Mouse (Mus musculus) embryo, embryonic 11 days (tissue): ENCODE results near the gene Arhgef3.

Experiments used
- DNase-seq: peaks from one replicate; pipeline ENCODE4 v3.0.0-alpha.2; 2015

Arhgef3 gene

DNA sequence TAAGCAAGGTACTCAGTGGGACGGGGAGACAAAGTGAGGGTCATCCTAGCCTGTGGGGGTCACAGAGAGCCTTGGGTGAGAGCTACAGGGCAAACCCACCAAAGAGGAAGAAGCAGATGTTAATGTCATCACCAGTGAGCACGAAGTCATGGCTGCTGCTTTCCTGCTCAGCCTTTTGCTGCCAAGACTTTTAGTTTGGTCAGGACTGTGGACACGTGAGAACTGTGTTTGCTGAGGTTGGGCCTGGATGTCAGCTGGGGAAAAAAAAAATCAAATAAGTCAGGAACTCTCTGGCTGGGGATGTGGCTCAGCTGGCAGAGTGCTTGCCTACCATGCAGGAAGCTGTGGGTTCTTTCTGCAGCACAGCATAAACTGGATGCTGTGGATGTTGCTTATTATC lies 213.2 kb downstream of the Arhgef3 start:
- DNase-seq, result no peak

DNA sequence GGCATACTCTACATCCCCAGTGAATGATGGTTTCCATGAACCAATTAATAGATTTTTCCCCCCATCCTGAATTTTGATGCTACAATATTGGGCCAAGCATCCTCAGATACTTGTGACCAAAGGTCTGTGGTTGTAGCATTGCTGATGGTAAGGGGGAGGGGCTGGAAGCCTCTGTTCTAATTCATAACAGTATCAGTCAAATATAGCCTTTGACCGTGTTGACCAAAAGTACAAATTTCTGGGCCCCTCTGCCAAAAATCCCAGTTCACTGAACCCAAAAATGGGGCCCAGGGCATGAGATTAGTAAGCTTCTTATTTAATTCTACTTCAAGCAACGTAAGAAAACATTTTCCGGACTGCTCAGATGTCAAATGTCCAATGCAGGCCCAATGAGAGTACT lies 214.3 kb downstream of the Arhgef3 start:
- no peak for DNase-seq

DNA sequence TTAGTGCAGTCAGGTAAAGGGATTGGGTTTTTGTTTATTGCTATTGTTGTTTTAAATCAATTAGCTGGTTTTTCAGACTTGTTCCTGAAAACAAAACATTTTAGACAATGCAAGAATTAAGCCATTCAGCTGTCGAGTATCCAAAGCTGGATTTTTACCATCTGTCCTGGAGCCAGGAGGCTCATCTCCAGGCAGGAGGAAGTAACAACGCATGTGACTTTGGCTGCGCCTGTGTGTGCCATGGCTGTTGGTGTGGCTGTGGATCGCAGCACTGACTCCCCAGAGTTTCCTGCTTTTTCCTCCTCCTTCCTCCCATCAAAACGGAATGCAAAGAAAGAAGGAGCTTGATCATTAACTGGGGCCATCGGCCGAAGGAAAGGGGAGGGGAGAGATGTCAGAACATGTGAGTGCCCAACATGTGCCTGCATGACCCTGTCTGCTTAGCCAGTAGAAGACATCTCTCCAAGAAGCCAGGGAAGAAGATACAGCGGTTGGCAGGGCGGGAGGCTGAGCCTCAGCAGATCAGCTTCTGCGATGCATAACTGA lies 216.9 kb downstream of the Arhgef3 start:
- DNase-seq, result no peak

DNA sequence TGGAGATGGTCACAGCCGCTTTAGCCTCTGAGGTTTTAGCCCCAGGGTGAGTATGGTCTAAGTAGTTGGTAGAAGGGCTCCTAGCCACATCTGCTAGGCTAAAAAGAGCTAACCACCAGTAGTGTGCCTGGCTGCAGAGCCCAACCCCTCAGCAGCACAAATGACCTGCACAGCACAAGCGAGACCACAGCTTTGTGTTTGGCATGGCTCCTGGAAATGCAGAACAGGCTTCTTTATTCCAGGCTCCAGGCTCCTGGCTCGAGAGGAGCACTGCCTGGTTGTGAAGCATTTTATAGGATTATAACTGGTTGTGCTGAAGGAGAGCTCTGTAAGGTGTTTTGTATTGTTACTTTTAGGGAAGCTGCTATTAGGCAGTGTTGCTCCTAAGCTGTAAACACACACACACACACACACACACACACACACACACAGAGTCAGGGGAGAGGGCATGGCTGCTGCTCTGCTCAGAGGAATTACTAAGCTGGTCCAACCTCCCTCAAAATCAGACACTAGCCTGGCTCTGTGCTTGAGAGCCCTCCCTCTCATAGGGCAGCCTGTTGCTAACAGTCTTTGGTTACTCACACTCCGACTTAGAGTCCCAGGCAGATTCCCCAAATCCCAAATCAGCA lies 217.8 kb downstream of the Arhgef3 start:
- DNase-seq, result no peak

DNA sequence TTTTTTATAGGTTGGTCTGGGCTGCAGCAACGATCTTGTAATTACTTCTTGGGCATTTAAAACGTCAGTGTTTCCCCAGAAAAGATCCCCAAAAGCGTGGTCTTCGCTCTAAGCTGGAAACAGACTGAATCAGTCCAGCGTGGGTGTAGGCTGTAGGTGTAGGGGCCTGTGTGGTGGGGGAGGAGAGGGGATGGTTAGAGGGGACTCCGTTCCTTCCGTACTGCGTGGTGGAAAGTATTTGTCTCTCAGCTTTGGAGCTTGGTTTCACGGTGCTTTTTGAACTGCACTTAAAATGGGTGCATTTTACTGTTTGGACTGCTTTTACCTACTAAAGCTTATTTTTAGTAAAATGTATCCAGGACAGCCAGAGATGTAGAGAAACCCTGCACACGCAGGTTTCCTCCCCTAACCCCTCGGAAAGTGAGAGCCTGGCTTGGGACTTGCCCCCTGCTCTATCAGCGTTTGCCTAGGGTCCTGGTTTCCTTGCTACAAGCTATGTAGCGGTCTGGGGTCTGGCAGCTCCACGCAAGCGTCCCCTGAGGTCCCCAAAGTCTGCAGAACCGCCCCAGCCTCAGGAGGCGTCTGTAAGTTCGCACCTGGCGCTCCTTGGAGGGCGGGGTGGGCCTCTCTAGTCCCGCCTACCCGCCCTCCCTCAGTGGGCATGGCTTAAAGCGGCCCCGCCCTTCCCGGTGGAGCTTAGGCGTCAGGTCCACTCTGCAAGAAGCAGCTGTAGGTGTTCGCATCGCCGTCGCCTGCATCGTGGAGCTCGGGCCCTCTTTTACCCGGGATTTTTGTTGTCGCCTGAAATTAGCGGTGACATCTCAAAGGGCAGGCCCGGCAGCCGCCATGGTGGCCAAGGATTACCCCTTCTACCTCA lies 220.9 kb downstream of the Arhgef3 start:
- DNase-seq, result peak; percentile 87

DNA sequence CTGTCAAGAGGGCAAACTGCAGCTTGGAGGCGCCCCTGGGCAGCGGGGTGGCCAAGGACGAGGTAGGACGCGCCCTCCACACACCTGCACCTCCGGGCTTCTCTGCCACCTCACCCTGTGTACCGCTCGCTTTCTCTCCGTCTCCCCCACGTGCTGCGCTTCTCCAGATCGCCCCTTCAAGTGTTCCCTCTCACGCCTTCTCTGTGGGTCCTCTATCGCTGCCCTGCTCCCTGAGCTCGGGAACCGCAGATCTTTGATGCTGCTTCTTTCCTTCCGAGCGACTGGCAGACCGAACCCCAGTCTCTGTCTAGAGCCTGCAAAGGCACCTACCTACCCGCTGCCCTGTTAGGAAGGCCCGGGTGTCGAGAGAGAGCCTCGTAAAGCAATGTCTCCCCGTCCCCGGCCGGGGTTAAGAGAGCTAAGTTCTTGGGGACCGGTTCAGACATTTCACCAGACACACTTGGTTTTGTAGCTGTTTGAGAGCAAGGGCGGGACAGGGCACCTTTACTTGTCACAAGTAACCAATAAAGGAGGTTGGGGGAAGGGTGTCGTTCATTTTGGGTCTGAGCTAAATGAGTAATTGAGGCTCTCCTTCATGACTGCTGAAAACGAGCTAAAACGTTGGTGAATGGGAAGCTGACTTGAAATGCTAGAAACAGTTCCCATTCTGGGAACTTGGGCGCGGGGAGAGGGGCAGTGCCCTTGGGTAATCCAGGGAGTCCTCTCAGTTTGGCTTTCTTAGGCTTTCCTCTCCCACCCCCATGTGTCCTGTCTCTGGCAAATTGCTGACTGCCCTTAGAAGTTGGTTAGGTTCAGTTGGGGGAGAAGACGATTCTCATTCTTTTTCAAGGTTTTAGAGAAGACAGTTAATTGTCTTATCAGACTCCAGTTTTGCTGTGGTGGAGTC lies 221.8 kb downstream of the Arhgef3 start:
- peak; percentile 38 for DNase-seq

DNA sequence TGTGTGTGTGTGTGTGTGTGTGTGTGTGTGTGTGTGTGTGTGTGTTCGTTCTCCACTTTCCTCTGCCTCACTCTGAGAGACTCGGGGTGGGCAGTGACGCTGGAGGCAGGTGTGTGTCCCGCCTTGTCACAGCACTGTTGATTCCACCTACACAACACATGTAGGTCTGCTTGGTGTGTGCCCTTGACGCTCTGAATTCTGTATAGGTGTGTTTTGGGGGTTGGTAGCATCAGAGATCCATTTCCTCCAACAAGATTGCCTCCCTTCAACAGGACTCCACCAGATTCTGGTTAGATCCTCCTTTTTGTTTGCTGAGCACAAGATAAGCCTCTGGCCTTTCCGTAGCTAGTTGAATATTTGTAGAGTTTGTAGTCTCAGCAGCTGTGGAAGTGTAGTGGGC lies 222.5 kb downstream of the Arhgef3 start:
- no peak for DNase-seq

DNA sequence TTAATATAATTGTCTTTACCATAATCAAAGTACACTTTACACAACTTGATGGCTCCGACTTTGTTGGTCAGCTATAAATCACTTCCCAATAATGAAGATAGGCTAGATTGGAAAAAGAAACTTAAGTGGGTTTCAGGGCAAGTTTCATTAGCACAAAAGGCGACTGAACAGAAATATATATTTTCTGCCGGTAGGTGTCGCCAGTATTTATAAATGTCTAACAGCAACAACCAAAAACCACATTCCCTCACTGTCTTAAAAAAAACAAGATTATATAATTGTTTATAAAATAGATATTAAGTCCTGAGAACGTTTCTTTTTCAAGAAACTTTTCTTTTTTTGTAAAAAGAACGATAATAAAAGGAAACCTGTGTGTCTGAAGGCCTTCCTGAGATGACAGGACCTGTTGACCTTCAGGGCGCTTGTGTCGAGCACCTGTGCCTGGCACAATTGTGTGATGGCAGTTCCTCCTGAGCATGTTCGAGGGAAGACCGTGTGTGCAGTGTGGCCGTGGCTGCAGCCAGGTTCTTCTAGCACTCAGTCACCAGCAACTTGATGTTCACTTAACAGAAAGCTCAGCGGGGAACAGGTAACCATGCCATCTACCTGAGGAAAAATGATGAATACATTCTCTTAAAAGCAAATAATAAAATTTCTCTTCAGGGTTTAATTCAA lies 223.5 kb downstream of the Arhgef3 start:
- peak; percentile 71 for DNase-seq

DNA sequence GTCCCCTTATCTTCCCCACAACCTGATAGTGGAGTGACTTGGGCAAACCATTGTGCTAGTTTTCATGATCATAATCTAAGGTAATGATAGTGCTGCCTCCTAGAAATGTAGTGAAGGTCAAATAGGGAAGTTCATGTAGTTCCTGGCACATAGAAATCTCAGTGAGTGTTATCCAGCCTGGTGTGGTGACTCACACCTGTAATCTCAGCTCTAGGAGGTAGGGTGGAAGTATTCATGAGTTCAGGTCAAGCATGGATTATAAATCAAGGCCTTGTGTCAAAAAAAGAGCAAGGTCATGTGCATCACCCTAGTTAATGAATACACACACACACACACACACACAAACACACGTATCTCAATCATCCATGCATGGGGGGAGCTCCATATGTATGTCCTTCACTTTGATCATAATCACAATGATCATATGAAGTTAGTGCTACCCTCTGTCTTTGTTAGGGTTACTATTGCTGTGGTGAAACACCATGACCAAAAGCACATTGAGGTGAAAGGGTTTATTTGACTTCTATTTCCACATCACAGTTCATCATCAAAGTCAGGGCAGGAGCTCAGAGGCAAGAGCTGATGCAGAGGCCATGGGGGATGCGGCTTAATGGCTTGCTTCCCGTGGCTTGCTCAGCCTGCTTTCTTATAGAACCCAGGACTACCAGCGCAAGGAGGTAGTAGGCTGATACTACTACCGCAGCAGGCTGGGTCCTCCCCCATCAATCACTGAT lies 226.2 kb downstream of the Arhgef3 start:
- DNase-seq, result no peak

DNA sequence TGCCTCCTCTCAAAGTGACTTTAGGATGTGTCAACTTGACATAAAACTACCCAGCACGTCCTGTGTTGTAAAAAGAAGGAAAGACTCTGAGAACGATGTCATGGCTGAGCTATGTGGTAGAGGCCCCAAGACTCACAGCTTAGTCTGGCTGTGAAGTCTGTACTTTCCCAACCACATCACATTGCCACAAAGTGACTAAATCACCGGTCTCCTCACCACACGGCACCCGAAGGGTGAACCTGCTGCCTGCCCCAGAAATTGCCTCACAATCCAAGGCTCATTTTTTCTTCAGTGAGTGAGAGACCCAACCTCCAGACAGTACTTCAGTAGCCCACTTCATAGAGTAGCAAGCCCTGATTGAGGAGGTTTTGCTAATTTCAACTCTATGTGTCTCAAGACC lies 226.8 kb downstream of the Arhgef3 start:
- DNase-seq, result no peak

DNA sequence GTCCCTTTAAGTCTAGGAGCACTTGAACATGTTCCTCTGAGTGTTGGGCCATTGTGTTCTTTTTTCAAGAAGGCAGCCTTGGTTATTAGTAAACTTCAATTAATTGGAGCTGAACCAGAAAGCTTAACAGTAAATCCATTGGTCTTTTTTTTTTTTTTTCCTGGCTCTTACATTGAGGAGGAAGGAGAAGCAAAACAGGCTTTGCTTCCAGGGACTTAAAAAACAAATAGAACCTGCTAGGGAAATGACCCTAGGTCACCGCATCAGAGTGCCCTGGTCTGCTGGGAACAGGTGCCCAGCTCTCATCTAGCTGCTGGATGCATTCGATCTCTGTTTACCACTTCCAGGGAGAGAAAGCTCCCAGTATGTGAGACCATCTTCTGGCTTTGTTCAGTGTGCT lies 227.8 kb downstream of the Arhgef3 start:
- no peak for DNase-seq

DNA sequence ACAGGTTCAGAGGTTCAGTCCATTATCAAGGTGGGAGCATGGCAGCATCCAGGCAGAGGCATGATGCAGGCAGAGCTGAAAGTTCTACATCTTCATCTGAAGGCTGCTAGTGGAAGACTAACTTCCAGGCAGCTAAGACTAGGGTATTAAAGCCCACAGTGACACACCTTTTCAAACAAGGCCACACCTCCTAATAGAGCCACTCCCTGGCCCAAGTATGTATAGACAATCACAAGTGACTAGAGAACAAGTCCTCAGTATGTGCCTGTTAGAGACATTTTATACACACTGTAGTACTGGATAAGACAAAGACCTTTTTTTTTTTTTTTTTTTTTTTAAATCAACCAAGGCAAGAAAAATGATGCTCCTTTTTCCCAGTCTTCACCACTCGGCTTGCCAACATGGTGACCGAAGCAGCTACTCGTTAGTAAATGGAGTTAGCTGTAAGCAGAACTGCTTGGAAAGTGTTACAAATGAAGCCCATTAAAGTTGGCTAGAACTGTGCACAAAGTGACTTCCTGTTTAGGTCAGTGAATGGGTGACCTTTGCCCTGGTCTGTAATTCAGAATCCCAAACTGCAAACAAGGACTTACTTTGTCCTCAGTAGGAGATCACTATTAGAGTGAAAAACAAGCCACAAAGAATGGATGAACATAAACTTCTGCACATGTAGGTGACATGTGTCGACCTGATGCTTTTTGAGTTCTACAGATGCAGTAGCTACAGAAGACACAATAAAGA lies 229.7 kb downstream of the Arhgef3 start:
- no peak for DNase-seq

DNA sequence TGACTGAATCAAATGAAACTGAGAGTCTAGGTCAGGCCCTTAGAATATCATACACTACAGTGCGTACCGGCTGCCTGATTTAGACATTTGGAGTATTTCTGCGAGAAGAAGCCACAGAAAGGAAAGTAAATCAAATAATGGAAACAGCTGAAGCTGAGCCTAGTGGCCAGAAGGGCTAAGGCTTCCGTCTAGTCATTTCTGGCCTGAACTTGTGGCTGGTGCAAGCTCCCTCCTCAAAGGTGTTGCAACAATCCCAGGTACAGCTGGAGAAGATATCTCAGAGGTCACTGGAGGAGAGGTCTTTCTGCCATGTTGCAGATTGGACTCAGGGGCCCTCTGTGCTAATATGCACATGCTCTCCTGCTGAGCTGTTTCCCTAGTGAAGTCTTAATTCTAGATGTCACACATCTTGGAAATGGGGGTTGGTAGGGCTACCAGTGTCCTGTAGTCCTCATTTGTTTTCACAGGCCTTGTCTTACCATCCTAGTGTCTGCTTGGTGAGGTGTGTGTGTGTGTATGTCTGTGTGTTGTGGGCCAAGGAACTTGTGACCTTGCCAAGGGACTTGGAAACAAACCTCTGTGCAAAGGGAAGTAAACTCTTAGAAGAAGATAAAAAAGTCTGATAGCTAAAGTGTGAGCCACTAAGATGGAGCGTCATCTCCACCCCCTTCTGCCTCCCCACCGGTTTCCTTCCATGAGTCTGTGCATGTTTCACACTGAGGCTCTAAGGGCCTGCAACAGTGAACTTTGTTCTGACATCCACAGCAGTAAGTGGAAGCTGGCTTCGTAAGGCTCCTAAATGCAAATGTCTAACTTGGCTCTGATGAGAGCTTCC lies 230.6 kb downstream of the Arhgef3 start:
- DNase-seq, result no peak

DNA sequence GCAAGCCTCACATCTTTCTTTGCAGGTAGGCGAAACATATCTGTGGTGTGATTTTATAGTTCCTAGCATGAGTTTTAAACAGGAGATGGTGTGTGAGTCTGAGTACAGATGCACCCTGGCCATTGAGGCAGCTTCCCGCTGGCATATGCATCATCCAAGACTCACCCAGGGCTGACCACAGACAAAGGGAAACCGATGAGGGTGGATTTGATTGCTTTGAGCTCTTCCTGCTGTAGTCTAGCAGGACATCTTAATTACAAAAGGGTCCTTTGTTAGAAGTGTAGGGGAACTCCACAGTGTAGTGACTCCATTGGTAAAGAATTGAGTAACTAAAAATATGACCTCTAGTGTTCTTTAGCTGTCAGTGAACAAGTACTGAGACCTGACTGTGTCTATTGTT lies 232.5 kb downstream of the Arhgef3 start:
- DNase-seq, result no peak

DNA sequence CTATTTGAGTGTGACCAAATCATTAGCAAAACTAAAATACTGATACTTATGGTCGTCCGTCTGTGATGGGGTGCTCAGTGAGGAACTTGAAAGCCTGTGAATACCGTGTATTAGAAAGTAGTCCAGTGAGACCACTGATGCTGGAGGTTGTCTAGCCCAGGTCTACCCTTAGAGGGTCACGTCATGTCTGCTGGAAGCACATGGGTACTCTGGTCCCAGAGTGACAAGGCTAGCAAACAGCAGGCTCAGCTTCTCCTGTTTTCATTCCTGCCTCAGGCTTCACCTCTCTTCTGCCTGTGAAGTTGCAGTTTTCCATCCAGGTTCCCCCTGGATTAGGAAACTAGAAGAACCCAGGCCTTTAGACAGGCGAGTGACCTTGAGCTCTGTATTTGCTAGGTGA lies 233.0 kb downstream of the Arhgef3 start:
- no peak for DNase-seq

DNA sequence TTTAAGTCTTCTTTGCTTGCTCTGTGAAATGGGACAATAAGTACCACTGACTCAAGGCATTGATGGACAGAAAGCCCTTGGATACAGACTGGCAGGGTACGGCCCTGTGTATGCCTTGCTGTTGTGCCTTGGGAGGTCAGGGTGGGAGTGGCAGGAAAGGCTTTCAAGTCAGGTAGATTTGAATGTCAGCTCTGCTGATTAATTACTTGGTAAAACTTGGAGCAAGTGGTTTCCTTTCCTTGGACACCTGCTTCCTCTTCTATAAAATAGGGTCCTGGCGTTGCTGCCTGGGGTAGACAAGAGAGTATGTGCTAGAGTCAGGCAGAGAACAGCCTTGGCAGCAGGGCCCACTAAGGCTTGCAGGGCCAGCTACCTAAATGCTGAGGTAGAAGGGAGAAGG lies 233.4 kb downstream of the Arhgef3 start:
- no peak for DNase-seq

DNA sequence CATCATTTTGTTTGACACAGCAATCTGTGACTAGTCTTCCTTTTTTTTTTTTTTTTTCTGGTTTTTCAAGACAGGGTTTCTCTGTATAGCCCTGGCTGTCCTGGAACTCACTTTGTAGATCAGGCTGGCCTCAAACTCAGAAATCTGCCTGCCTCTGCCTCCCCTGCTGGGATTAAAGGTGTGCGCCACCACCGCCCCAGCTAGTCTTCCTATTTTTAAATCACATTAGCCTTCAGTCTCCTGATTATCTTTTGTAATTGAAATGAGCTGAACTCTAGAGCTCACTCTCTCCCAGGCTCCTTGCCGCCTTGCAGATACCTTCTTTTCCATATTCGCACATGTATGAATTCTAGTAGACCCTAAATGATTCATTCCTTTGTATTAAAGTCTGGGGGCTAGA lies 234.0 kb downstream of the Arhgef3 start:
- DNase-seq, result no peak

DNA sequence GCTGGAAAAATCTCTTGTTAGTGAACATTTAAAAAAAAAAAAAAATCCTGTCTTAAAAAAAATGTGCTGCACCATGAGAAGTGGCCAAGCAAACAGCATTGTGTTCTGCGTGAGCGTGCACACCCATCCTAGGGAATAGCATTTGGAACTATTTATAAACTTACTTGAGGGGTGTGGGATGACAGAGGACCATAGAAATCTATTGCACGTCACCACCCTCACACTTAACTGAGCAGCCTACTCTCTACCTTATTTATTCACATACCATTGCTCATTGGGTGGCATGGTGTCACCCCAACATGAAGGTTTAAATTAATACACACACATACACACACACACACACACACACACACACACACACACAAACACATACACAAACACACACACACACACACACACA lies 234.4 kb downstream of the Arhgef3 start:
- DNase-seq, result no peak

DNA sequence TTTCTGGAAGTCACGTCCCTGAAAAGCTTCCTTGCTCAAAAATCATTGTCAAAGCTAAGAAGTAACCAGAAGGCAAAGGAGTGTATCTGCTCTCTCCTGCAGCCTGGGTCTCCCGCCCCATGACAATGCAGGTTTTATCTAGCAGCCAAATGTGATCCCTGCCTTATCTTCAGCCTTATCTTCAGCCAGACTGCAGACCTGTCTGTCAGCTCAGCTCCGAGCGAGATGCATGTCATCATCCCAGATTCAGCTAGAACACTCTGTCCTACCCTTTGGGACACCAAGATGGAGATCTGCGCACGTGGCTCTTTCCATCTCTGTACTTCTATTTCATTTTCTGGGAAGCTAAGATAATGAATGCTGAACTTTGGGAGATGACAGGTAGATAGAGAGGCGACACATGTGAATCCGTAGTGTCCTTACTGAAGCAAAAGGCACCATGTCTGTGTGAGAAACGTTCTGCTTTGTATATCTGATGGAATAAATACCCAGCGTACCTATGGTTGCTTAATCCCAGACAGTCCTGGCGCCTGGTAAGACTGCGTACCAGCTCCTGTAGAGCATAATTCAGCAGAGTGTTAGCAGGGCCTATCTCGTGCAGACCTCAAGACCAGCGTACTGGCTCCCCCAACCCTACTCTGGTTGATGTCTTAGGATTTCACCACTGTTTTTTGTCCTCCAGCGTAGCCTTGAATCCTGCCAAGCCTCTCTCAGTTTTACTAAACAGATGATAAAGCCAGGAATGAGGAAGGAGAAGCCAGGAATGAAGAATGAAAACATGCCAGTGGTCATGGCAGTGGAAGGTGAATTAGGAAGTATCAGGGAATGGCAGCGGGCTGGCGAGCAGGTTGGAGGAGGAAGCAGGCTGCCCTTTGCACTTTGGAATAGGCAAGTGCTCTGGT lies 235.4 kb downstream of the Arhgef3 start:
- DNase-seq, result no peak
